26 mouse cellular contexts compared by ENCODE assay signal in the genomic region with DNA sequence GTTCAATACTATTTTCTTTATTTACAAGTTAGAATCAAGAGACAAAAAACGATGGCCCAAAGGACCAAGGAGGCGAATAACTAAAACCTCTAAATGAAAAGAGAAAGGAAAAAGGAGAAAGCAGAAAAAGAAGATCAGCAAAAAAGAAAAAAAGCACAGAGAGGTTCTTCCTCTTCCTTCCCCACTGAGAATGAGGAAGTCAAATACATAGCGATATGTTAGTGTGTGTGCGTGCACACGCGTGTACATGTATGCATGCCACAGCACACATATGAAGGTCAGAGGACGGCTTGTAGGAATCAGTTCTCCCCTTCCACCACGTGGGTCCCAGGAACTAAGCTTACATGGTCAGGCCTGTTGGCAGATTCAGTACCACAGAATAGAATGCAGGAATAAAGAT. TPM values are rescaled to one million over a fixed set of nuclear protein-coding genes. Genes with fewer than 3 reads are reported as not detected.
A peak's percentile ranks its signal among the peaks of the same experiment; 100 is the strongest.
DNase-seq lines count a peak whose midpoint lies in the region; ATAC-seq and TF ChIP-seq lines count a peak whose summit lies in the region.
"Had no signal": no experiment of that assay in that cellular context is flagged by ENCODE, and none has a peak within 500 bp of the region (broad histone marks: within the 10 kb centered on the region; RNA-seq: fewer than 3 reads in every experiment).

No protein-coding gene starts in this region.

- ATAC-seq in megakaryocyte, adult 5-6 weeks (ENCODE audit: poor library complexity, severe bottlenecking): peak; percentile 41; the same call in 1 of the 2 replicates
- ATAC-seq: activated CD4-positive, CD25-positive, alpha-beta regulatory T cell, adult 4 months; CD4-positive, CD25-positive, alpha-beta regulatory T cell, adult 4 months; forebrain, embryonic 15.5 days; forebrain, postnatal 0 days; Patski had no signal

- no peak overlapping the region for H3K9ac ChIP-seq in MEL (ENCODE audit: control insufficient read depth, low read depth, low read length, poor library complexity, severe bottlenecking)
- H3K9ac ChIP-seq: embryonic facial prominence, embryonic 12.5 days; forebrain, embryonic 12.5 days; forebrain, embryonic 15.5 days; forebrain, postnatal 0 days had no signal

- H3K27ac ChIP-seq in MEL (ENCODE audit: control insufficient read depth, low read depth, low read length): no peak overlapping the region
- H3K27ac ChIP-seq: embryonic facial prominence, embryonic 10.5 days; embryonic facial prominence, embryonic 12.5 days; forebrain, embryonic 12.5 days; forebrain, embryonic 15.5 days had no signal

- TF ChIP-seq CTCF in MEL (IDR thresholded peaks at IDR 0.05 in 2 of 3, conservative IDR thresholded peaks at IDR 0.05 in 1 of 3; ENCODE audit: control insufficient read depth in 1 of 3, insufficient read depth in 1 of 3, low read depth in 2 of 3, low read length in 3 of 3, poor library complexity in 1 of 3, severe bottlenecking in 1 of 3): no peak

- DNase-seq in B cell, adult 2 months: peak; percentile 18 to 27
- peak; percentile 63 for DNase-seq in MEL (ENCODE audit: low read depth, low spot score)
- DNase-seq in ovary, postnatal 14 days (ENCODE audit: low spot score): no peak
- no peak for DNase-seq in MN1 (ENCODE audit: low spot score)
- no peak for DNase-seq in kidney, postnatal 10 days
- DNase-seq: adrenal gland, adult 8-10 months; adrenal gland, postnatal 14 days; adrenal gland, postnatal 36 days; cerebellum, adult 11-12 months; cerebellum, adult 2 months; cerebellum, adult 9-10 months; cerebellum, postnatal 10 days; cerebellum, postnatal 25 days; forebrain, postnatal 0 days had no signal

- peak overlapping the region in 1 of 2 experiments; percentile 25; a peak in 1 of 4 replicates for H3K4me3 ChIP-seq in MEL (ENCODE audit: control insufficient read depth in 1 of 2, insufficient read depth in 1 of 2, low read depth in 2 of 2, low read length in 2 of 2)
- H3K4me3 ChIP-seq: embryonic facial prominence, embryonic 10.5 days; embryonic facial prominence, embryonic 12.5 days; forebrain, embryonic 12.5 days; forebrain, embryonic 15.5 days had no signal

- no peaks in the 10 kb centered on the region for H3K79me2 ChIP-seq in MEL (ENCODE audit: control insufficient read depth, insufficient read depth, low read length, poor library complexity)

- H3K36me3 ChIP-seq in MEL (ENCODE audit: control insufficient read depth in 1 of 2, insufficient read depth in 2 of 2, low read length in 2 of 2): peaks cover 0 to 6% of the 10 kb centered on the region in 2 experiments; a peak in 2 of 4 replicates
- H3K36me3 ChIP-seq: embryonic facial prominence, embryonic 10.5 days; embryonic facial prominence, embryonic 12.5 days; forebrain, embryonic 12.5 days; G1E had no signal

- peak in 1 of 2 experiments; percentile 62; a peak in 1 of 4 replicates for TF ChIP-seq EP300 in MEL (IDR thresholded peaks at IDR 0.05; ENCODE audit: low read depth in 1 of 2, low read length in 2 of 2)

- peaks cover 5 to 16% of the 10 kb centered on the region in 2 experiments; a peak in 3 of 4 replicates for H3K4me1 ChIP-seq in MEL (ENCODE audit: control insufficient read depth in 1 of 2, insufficient read depth in 2 of 2, low read length in 2 of 2)

- no peak for TF ChIP-seq POLR2A in MEL (IDR thresholded peaks at IDR 0.05; ENCODE audit: control insufficient read depth in 1 of 2, insufficient read depth in 1 of 2, low read depth in 1 of 2, low read length in 2 of 2, poor library complexity in 1 of 2)

- TF ChIP-seq RAD21 in MEL (IDR thresholded peaks at IDR 0.05; ENCODE audit: low read depth, low read length): no peak

- H3K27me3 ChIP-seq in MEL (ENCODE audit: control insufficient read depth in 1 of 2, insufficient read depth in 2 of 2, low read length in 2 of 2): no peaks in the 10 kb centered on the region
- H3K27me3 ChIP-seq: CH12.LX; forebrain, embryonic 15.5 days; Patski had no signal

- H3K9me3 ChIP-seq in MEL (replicated peaks; ENCODE audit: insufficient read depth, low read length): no peaks in the 10 kb centered on the region
- H3K9me3 ChIP-seq: embryonic facial prominence, embryonic 10.5 days; embryonic facial prominence, embryonic 12.5 days; forebrain, embryonic 12.5 days; forebrain, embryonic 15.5 days; G1E had no signal

TF ChIP-seq in MEL, 35 proteins besides CTCF, POLR2A, EP300 and RAD21:
- no peak for TF ChIP-seq POLR2AphosphoS2 (IDR thresholded peaks at IDR 0.05; ENCODE audit: low read length)
- peak; percentile 22; the same call in 1 of the 2 replicates for TF ChIP-seq MXI1 (IDR thresholded peaks at IDR 0.05; ENCODE audit: low read depth, low read length)
- TF ChIP-seq NELFE (IDR thresholded peaks at IDR 0.05; ENCODE audit: low read depth, low read length): no peak
- TF ChIP-seq TAL1 (IDR thresholded peaks at IDR 0.05; ENCODE audit: low read length): no peak
- TF ChIP-seq SIN3A (IDR thresholded peaks at IDR 0.05; ENCODE audit: low read length): peak; percentile 50
- TF ChIP-seq CHD1 (IDR thresholded peaks at IDR 0.05; ENCODE audit: low read depth, low read length): no peak
- peak; percentile 86 for TF ChIP-seq ZNF384 (IDR thresholded peaks at IDR 0.05; ENCODE audit: low read depth, low read length)
- peak; percentile 72 for TF ChIP-seq MYC (IDR thresholded peaks at IDR 0.05; ENCODE audit: low read depth, low read length)
- TF ChIP-seq CHD2 (IDR thresholded peaks at IDR 0.05; ENCODE audit: low read length): no peak
- TF ChIP-seq ETS1 (IDR thresholded peaks at IDR 0.05; ENCODE audit: low read depth, low read length): 0 out of 2 replicates have a peak, but pooled peaks have one; percentile 7
- 0 out of 2 replicates have a peak, but pooled peaks have one; percentile 41 for TF ChIP-seq MAX (IDR thresholded peaks at IDR 0.05; ENCODE audit: low read length)

RNA-seq across cellular contexts. Expression of gene Hcn3, which starts 3.0 kb away (rescaled TPM):
- total RNA-seq in MEL (2012; rRNA removed): 4.0 TPM in 2 replicates
- polyA plus RNA-seq in MEL (2012; ENCODE audit: insufficient read depth in 1 of 2, insufficient read length in 2 of 2, low read depth in 1 of 2, low replicate concordance in 2 of 2, missing spikeins in 1 of 2): 1 to 10 TPM in 1 of 2 experiments, not detected in 1; 7.4 TPM
- not detected in 2 replicates for total RNA-seq in megakaryocyte, adult 5-6 weeks (2015)
- total RNA-seq in megakaryocyte, adult 5-6 weeks (2017): not detected in 2 replicates

RNA-seq across cellular contexts. Expression of gene Clk2, which starts 7.6 kb away (rescaled TPM):
- total RNA-seq in MEL (2012; rRNA removed): 27.5 and 28.2 TPM in 2 replicates
- 100 to 1,000 TPM in 1 of 2 experiments, 10 to 100 TPM in 1; 83.6 to 138 TPM for polyA plus RNA-seq in MEL (2012; ENCODE audit: insufficient read depth in 1 of 2, insufficient read length in 2 of 2, low read depth in 1 of 2, low replicate concordance in 2 of 2, missing spikeins in 1 of 2)
- total RNA-seq in megakaryocyte, adult 5-6 weeks (2015): 38.1 and 38.4 TPM in 2 replicates
- 47.1 and 48.5 TPM in 2 replicates for total RNA-seq in megakaryocyte, adult 5-6 weeks (2017)

RNA-seq across cellular contexts. Expression of gene Scamp3, which starts 20.3 kb away (rescaled TPM):
- total RNA-seq in MEL (2012; rRNA removed): 78.1 and 101 TPM in 2 replicates
- polyA plus RNA-seq in MEL (2012; ENCODE audit: insufficient read depth in 1 of 2, insufficient read length in 2 of 2, low read depth in 1 of 2, low replicate concordance in 2 of 2, missing spikeins in 1 of 2): 100 to 1,000 TPM in 1 of 2 experiments, not detected in 1; 287 TPM
- total RNA-seq in megakaryocyte, adult 5-6 weeks (2015): 43.0 and 52.9 TPM in 2 replicates
- total RNA-seq in megakaryocyte, adult 5-6 weeks (2017): 17.9 and 18.1 TPM in 2 replicates

RNA-seq across cellular contexts. Expression of gene Pklr, which starts 21.0 kb away (rescaled TPM):
- 41.1 and 53.2 TPM in 2 replicates for total RNA-seq in MEL (2012; rRNA removed)
- 100 to 1,000 TPM; 133 to 185 TPM for polyA plus RNA-seq in MEL (2012; ENCODE audit: insufficient read depth in 1 of 2, insufficient read length in 2 of 2, low read depth in 1 of 2, low replicate concordance in 2 of 2, missing spikeins in 1 of 2)
- total RNA-seq in megakaryocyte, adult 5-6 weeks (2015): 1.2 and 4.0 TPM in 2 replicates
- 1.4 and 8.0 TPM in 2 replicates for total RNA-seq in megakaryocyte, adult 5-6 weeks (2017)
- total RNA-seq: adrenal gland, adult 18-20 months; adrenal gland, postnatal 36 days; CH12.LX had no signal
- polyA plus RNA-seq: activated CD4-positive, CD25-positive, alpha-beta regulatory T cell, adult 4 months; CD4-positive, CD25-positive, alpha-beta regulatory T cell, adult 4 months; embryonic facial prominence, embryonic 14.5 days had no signal

RNA-seq across cellular contexts. Expression of gene Fam189b, which starts 26.0 kb away (rescaled TPM):
- total RNA-seq in MEL (2012; rRNA removed): 6.2 and 7.0 TPM in 2 replicates
- 10 to 100 TPM in 1 of 2 experiments, not detected in 1; 35.3 TPM for polyA plus RNA-seq in MEL (2012; ENCODE audit: insufficient read depth in 1 of 2, insufficient read length in 2 of 2, low read depth in 1 of 2, low replicate concordance in 2 of 2, missing spikeins in 1 of 2)
- total RNA-seq in megakaryocyte, adult 5-6 weeks (2015): 11.2 and 13.5 TPM in 2 replicates
- 3.3 and 5.6 TPM in 2 replicates for total RNA-seq in megakaryocyte, adult 5-6 weeks (2017)

Comparison
In these comparisons a context has a peak if more than half of its experiments do, and no peak if none do; other contexts are left out.
1. DNase-seq: peak in B cell, adult 2 months (2 of 2) and MEL (single experiment); none in ovary, postnatal 14 days (single experiment), MN1 (single experiment) and kidney, postnatal 10 days (single experiment).